Mouse (Mus musculus): ENCODE results near the gene Zfp53. TPM values are rescaled to one million over a fixed set of nuclear protein-coding genes. Genes with fewer than 3 reads are reported as not detected.

The Zfp53 gene
- polyA plus RNA-seq, 1 experiment, result 1.5 TPM

DNA sequence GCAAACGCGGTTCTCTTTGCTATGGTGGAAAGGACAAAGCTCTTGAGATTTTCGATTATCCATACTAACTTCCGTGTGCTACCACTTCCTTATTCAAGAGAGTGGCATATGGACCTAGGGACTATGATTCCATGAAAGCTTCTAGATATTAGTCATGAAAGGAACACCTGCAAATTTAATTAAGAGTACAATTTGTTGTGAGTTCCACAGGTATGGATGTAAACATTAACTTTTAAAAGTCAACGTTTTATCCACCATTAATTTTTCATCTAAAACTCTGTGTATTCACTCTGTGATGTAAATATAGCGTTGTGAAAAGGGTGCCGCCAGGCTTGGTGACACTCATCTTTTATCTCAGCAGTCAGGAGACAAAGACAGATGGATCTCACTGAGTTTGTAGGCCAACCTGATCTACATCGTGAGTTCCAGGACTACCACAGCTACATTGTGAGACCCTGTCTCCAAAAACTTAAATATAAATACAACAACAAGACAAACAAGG, 753 bp downstream of the Zfp53 start:
- TF ChIP-seq CTCF (IDR thresholded peaks at IDR 0.05; ENCODE audit: insufficient read depth, low read length), result no peak
- TF ChIP-seq POLR2A (IDR thresholded peaks at IDR 0.05; ENCODE audit: borderline replicate concordance, extremely low read depth, low read depth, low read length), result no peak
- WGBS, result 1% methylated on average over 8 of the region's 8 CpGs
- Histone ChIP-seq H3K4me3 (replicated peaks; ENCODE audit: extremely low read depth, low read depth, low read length) (peak overlapping the region; percentile 85), H3K4me1 (ENCODE audit: control insufficient read depth, insufficient read depth, low read length) (peaks cover 3% of the 10 kb centered on the region; the same call in 1 of the 2 replicates)
- DNase-seq, result no peak

DNA sequence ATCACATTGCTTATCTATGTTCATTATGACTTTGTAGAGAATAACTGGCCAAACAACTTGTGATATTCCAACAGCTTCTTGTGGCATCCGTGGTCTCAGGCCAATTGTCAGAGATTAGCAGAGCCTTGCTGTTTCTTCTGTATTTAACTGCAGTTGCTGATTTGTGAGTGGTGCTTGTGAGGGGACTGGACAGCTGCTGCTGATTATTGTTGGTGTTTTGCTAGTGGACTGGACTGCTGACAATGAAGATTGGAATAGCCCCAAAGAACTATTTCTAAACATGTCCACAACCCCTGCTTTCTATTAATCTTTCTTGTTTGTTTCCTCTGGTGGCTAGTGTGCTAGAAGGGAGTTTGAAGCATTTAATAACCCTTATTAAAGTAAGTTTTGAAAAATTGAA, 12.6 kb downstream of the Zfp53 start:
- 73% methylated on average over 1 of the region's 1 CpGs for WGBS
- no peak overlapping the region for H3K4me3 ChIP-seq (replicated peaks; ENCODE audit: extremely low read depth, low read depth, low read length)
- TF ChIP-seq CTCF (IDR thresholded peaks at IDR 0.05; ENCODE audit: insufficient read depth, low read length), result no peak
- no peak for TF ChIP-seq POLR2A (IDR thresholded peaks at IDR 0.05; ENCODE audit: borderline replicate concordance, extremely low read depth, low read depth, low read length)
- H3K4me1 ChIP-seq (ENCODE audit: control insufficient read depth, insufficient read depth, low read length), result no peaks in the 10 kb centered on the region
- no peak for DNase-seq

DNA sequence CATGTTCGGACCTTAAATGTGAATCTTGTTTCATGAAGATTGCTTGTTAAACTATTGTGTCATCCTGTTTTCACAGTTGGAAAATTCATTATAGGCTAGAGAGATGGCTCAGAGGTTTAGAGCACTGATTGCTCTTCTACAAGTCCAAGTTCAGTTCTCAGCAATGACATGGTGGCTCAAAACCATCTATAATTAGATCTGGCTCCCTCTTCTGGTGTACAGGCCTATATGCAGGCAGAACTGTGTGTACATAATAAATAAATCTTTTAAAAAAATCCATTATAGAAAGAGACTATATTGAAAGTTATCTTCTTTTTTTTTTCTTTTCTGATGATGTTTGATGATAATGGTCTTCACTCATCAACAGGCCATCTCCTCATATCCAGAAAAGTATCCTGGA, 15.7 kb downstream of the Zfp53 start:
- TF ChIP-seq CTCF (IDR thresholded peaks at IDR 0.05; ENCODE audit: insufficient read depth, low read length) (no peak), POLR2A (IDR thresholded peaks at IDR 0.05; ENCODE audit: borderline replicate concordance, extremely low read depth, low read depth, low read length) (no peak)
- 96% methylated on average over 1 of the region's 1 CpGs for WGBS
- H3K4me3 ChIP-seq (replicated peaks; ENCODE audit: extremely low read depth, low read depth, low read length), result no peak overlapping the region
- no peaks in the 10 kb centered on the region for H3K4me1 ChIP-seq (ENCODE audit: control insufficient read depth, insufficient read depth, low read length)
- no peak for DNase-seq

DNA sequence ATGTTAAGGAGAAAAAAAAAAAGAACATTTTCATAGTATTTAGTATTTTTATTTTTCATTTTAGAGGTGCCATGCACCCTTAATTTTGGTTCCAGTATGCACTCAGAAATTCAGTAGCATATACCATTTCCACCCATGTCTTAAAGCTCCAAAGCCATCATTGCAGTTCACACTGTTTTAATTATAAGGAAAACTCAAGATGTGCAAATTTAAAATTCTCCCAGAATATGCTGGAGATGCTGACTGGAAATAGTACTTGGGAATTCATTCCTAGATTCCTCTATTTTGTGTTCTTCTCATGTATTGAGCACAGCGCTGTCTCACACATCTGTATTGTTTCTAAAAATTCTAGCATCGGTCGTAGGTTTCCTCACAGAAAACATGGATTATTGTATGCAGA, 17.5 kb downstream of the Zfp53 start:
- no peak overlapping the region for H3K4me3 ChIP-seq (replicated peaks; ENCODE audit: extremely low read depth, low read depth, low read length)
- 96% methylated on average over 3 of the region's 3 CpGs for WGBS

DNA sequence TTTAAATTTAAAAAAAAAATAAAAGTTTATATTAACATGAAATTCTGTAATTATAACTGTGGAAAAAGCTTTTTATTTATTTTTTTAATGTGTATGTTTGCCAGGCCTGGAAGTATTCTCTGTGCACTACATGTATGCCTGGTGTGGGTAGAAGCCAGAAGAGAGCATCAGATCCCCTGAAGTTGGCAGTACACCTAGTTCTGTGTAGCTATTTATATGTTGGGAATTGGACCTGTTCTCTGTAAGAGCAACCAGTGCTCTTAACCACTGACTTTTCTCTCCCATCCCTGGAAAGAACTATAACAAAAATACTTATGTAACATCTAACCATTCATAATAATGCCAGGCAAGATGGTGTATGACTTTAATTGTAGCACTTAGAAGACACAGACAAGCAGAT, 21.0 kb downstream of the Zfp53 start:
- TF ChIP-seq POLR2A (IDR thresholded peaks at IDR 0.05; ENCODE audit: borderline replicate concordance, extremely low read depth, low read depth, low read length), result no peak
- TF ChIP-seq CTCF (IDR thresholded peaks at IDR 0.05; ENCODE audit: insufficient read depth, low read length), result no peak
- H3K4me1 ChIP-seq (ENCODE audit: control insufficient read depth, insufficient read depth, low read length), result no peaks in the 10 kb centered on the region
- H3K4me3 ChIP-seq (replicated peaks; ENCODE audit: extremely low read depth, low read depth, low read length), result no peak overlapping the region
- DNase-seq, result no peak

More for the DNA sequence above, 17.5 kb downstream of the Zfp53 start:
- no peak for TF ChIP-seq POLR2A (IDR thresholded peaks at IDR 0.05; ENCODE audit: borderline replicate concordance, extremely low read depth, low read depth, low read length)
- no peaks in the 10 kb centered on the region for H3K4me1 ChIP-seq (ENCODE audit: control insufficient read depth, insufficient read depth, low read length)
- DNase-seq, result no peak

DNA sequence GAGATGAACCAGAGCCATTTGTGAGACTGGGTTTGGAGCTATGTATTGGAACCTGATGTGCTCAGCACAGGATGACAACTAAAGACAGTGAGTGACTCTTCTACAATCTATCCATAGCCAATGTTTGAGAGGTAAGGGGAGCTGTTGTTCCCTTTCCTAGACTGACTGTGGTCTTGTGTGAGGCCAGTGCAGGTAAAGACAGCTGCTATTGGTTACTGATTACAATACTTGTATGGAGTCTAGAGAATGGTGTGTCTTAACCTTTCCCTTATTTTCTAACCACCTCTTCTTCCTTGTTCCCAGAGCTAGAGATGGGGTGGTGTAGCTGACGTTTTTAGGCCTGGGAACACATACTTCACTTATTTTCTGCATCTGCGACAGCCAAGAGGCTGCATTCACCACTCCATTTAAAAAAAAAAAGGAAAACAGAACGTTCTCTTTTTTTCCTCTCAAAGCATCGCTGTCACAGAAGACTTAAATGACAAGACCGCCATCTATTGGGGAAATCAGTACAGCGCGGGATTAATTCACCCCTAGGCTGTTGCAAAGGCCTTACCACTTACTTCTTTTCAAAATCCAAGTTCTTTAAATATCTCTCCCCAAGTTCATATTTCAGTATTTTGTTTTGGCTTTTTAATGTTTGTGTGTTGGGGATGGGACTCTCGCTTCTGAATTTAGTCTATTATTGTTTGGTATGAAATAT, 26.8 kb downstream of the Zfp53 start:
- Histone ChIP-seq H3K4me1 (ENCODE audit: control insufficient read depth, insufficient read depth, low read length) (peaks cover 4% of the 10 kb centered on the region; the same call in 1 of the 2 replicates), H3K4me3 (replicated peaks; ENCODE audit: extremely low read depth, low read depth, low read length) (no peak overlapping the region)
- 0% methylated on average over 8 of the region's 8 CpGs for WGBS
- TF ChIP-seq CTCF (IDR thresholded peaks at IDR 0.05; ENCODE audit: insufficient read depth, low read length) (peak; percentile 28; the same call in 1 of the 2 replicates), POLR2A (IDR thresholded peaks at IDR 0.05; ENCODE audit: borderline replicate concordance, extremely low read depth, low read depth, low read length) (no peak)
- peak; percentile 30 for DNase-seq

DNA sequence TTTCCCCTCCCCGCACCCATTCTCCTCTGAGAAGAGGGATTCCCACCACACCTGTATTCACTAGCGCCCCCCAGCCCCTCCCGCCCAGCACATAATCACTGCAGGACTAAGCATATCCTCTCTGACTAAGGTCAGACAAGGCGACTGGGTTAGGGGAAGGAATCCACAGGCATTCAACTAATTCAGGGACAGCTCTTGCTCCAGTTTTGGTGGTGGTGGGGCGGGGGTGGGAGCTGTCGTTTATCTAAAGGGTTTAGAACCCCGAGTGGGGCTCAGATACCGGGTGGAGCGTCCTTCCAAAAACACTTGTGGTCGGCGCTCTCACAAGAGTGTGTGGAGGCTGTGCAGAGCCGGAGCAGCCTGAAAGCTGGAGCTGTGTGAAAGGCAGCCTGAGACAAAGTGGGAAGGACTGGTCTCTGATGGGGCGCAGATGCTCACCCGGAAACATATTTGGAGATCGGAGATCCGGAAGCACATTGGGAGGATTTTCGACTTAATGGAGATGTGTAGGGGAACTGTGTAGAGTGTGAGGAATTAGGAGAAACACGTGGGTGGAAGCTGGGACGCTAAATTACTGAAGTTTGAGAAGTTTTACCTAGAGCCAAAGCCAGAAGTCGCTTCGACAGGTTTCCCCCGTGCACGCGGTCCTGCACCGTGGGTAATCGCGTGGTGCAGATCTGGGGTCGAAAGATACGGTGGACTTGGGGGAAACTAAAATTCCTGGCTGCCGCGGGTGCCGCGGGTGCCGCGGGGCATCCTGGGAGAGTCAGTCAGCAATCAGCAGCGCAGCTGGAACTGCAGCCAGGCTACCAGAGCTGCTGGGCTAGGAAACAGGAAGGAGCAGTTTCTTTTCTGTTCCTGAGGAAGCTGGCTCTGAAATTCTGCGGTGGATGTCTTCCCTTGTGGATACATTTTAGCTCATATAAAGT, 27.7 kb downstream of the Zfp53 start:
- peaks cover 4% of the 10 kb centered on the region; the same call in 1 of the 2 replicates for H3K4me1 ChIP-seq (ENCODE audit: control insufficient read depth, insufficient read depth, low read length)
- H3K4me3 ChIP-seq (replicated peaks; ENCODE audit: extremely low read depth, low read depth, low read length), result peak overlapping the region; percentile 99
- TF ChIP-seq CTCF (IDR thresholded peaks at IDR 0.05; ENCODE audit: insufficient read depth, low read length) (no peak), POLR2A (IDR thresholded peaks at IDR 0.05; ENCODE audit: borderline replicate concordance, extremely low read depth, low read depth, low read length) (peak; percentile 73; the same call in 1 of the 2 replicates)
- under 1% methylated on average over 37 of the region's 37 CpGs for WGBS
- DNase-seq, result peak; percentile 70

DNA sequence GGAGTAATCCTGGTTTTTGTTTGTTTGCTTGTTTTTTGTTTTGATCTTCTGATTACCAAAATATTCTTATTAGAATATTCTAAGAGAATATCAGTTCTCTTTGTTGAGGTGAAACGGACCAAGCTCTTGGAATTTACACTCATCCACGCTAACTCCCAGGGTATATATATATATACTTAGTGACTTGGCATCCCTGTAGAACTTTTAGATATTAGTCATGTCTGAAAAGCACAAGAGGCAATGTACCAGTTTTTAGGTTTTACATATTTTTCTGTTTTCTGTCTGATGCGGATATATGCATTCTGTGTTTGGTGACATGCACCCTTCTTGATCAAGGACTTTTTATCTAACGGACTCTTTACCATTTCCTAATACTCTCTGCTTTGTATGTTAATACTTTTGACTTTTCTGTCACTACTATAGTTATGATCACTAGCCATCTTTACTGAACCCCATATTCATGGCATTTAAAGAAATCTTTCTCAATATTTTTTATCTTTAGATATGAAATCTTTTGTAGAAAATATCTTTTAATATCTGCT, 28.4 kb downstream of the Zfp53 start:
- TF ChIP-seq CTCF (IDR thresholded peaks at IDR 0.05; ENCODE audit: insufficient read depth, low read length) (no peak), POLR2A (IDR thresholded peaks at IDR 0.05; ENCODE audit: borderline replicate concordance, extremely low read depth, low read depth, low read length) (no peak)
- peak overlapping the region; percentile 99 for H3K4me3 ChIP-seq (replicated peaks; ENCODE audit: extremely low read depth, low read depth, low read length)
- DNase-seq, result no peak
- 20% methylated on average over 4 of the region's 4 CpGs for WGBS
- peaks cover 4% of the 10 kb centered on the region; the same call in 1 of the 2 replicates for H3K4me1 ChIP-seq (ENCODE audit: control insufficient read depth, insufficient read depth, low read length)

DNA sequence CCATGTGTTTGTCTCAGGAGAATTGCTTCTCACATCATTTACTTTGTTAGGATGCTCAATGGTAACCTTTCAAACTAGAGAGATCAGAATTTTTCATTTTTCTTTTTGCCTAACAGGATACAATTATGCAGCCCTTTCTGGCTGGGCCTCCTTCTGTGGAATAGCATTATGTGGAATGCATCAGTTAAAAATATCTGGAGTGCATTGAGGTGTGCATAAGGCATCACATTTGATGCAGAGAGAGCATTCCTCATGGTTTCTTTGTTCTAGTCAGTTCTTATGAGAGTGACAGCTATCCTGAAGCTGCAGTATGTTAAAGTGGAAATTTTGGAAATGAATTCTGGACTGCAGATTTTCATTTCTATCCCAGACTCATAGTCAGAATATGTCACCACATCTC, 37.5 kb downstream of the Zfp53 start:
- TF ChIP-seq CTCF (IDR thresholded peaks at IDR 0.05; ENCODE audit: insufficient read depth, low read length) (no peak), POLR2A (IDR thresholded peaks at IDR 0.05; ENCODE audit: borderline replicate concordance, extremely low read depth, low read depth, low read length) (no peak)
- no peak for DNase-seq
- Histone ChIP-seq H3K4me3 (replicated peaks; ENCODE audit: extremely low read depth, low read depth, low read length) (no peak overlapping the region), H3K4me1 (ENCODE audit: control insufficient read depth, insufficient read depth, low read length) (no peaks in the 10 kb centered on the region)
